Mouse (Mus musculus): ENCODE results near the gene Entpd6. TPM values are rescaled to one million over a fixed set of nuclear protein-coding genes. Genes with fewer than 3 reads are reported as not detected.

The Entpd6 gene
- total and polyA plus RNA-seq, 3 experiments: 6.7 to 25.2 (median 8.4) TPM

GRCm38 (mm10) chr2:150798084-150798483 is 49.2 kb downstream of the Entpd6 start:
- DNase-seq (ENCODE audit: low spot score) (no peak), ATAC-seq (ENCODE audit: extremely low read depth, insufficient number of reproducible peaks, low FRiP score, poor library complexity, severe bottlenecking) (no peak)
- H3K4me1 ChIP-seq (ENCODE audit: insufficient read depth, low read depth, low read length): no peaks in the 10 kb centered on the region
- no peaks in the 10 kb centered on the region for H3K9me3 ChIP-seq (replicated peaks)
- TF ChIP-seq POLR2AphosphoS5 (IDR thresholded peaks at IDR 0.05; ENCODE audit: insufficient replicate concordance, low read depth, low read length): no peak
- TF ChIP-seq GATA2 (IDR thresholded peaks at IDR 0.05; ENCODE audit: borderline replicate concordance, low read depth, low read length): no peak
- no peak for TF ChIP-seq TAL1 (conservative IDR thresholded peaks at IDR 0.05; ENCODE audit: low read depth, low read length)
- no peak for TF ChIP-seq GATA1 (IDR thresholded peaks at IDR 0.05; ENCODE audit: borderline replicate concordance, low read length)
- TF ChIP-seq CTCF (IDR thresholded peaks at IDR 0.05; ENCODE audit: low read depth, low read length): no peak
- H3K27me3 ChIP-seq (ENCODE audit: insufficient read depth, low read length): no peaks in the 10 kb centered on the region
- H3K36me3 ChIP-seq (replicated peaks): peaks cover 17% of the 10 kb centered on the region
- no peak overlapping the region for H3K4me3 ChIP-seq (ENCODE audit: low read depth, low read length)

- peaks cover 17% of the 10 kb centered on the region for H3K36me3 ChIP-seq (replicated peaks)
- H3K27me3 ChIP-seq (ENCODE audit: insufficient read depth, low read length): no peaks in the 10 kb centered on the region
- no peaks in the 10 kb centered on the region for H3K9me3 ChIP-seq (replicated peaks)
- no peak overlapping the region for H3K4me3 ChIP-seq (ENCODE audit: low read depth, low read length)
- DNase-seq (ENCODE audit: low spot score) (no peak), ATAC-seq (ENCODE audit: extremely low read depth, insufficient number of reproducible peaks, low FRiP score, poor library complexity, severe bottlenecking) (no peak)
- TF ChIP-seq GATA1 (IDR thresholded peaks at IDR 0.05; ENCODE audit: borderline replicate concordance, low read length) (no peak), GATA2 (IDR thresholded peaks at IDR 0.05; ENCODE audit: borderline replicate concordance, low read depth, low read length) (no peak), POLR2AphosphoS5 (IDR thresholded peaks at IDR 0.05; ENCODE audit: insufficient replicate concordance, low read depth, low read length) (no peak), CTCF (IDR thresholded peaks at IDR 0.05; ENCODE audit: low read depth, low read length) (no peak), TAL1 (conservative IDR thresholded peaks at IDR 0.05; ENCODE audit: low read depth, low read length) (no peak)
- H3K4me1 ChIP-seq (ENCODE audit: insufficient read depth, low read depth, low read length): no peaks in the 10 kb centered on the region
Observed at GRCm38 (mm10) chr2:150800616-150801015, 51.8 kb downstream of the Entpd6 start.

- Histone ChIP-seq H3K9me3 (replicated peaks) (no peaks in the 10 kb centered on the region), H3K4me1 (ENCODE audit: insufficient read depth, low read depth, low read length) (no peaks in the 10 kb centered on the region), H3K4me3 (ENCODE audit: low read depth, low read length) (no peak overlapping the region), H3K36me3 (replicated peaks) (peaks cover 26% of the 10 kb centered on the region), H3K27me3 (ENCODE audit: insufficient read depth, low read length) (no peaks in the 10 kb centered on the region)
- DNase-seq (ENCODE audit: low spot score) (no peak), ATAC-seq (ENCODE audit: extremely low read depth, insufficient number of reproducible peaks, low FRiP score, poor library complexity, severe bottlenecking) (peak; percentile 45; the same call in 1 of the 2 replicates)
- no peak for TF ChIP-seq GATA1 (IDR thresholded peaks at IDR 0.05; ENCODE audit: borderline replicate concordance, low read length)
- no peak for TF ChIP-seq TAL1 (conservative IDR thresholded peaks at IDR 0.05; ENCODE audit: low read depth, low read length)
- no peak for TF ChIP-seq CTCF (IDR thresholded peaks at IDR 0.05; ENCODE audit: low read depth, low read length)
- no peak for TF ChIP-seq POLR2AphosphoS5 (IDR thresholded peaks at IDR 0.05; ENCODE audit: insufficient replicate concordance, low read depth, low read length)
Observed at GRCm38 (mm10) chr2:150803035-150803434, 54.2 kb downstream of the Entpd6 start.

DNA sequence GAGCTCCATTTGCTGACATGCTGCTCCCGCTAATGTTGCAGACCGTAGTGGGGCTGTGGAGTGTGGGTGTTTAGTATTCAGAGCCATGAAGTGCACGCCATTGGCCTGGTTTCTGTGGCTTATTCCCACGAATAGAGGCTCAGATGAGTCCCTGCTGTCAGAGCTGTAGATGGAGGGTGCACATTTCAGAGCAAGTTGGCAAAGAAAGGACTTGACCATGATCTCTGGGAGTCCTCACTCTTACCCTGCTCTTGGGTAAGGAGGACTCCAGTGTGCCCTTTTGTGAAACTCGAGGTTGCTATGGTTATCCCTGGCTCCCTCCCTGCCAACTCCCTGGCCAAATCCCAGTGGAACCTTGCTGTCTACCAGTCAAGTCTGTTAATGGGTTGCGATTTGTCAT is 59.5 kb downstream of the Entpd6 start:
- peaks cover 56% of the 10 kb centered on the region for H3K36me3 ChIP-seq (replicated peaks)
- DNase-seq (ENCODE audit: low spot score) (no peak), ATAC-seq (ENCODE audit: extremely low read depth, insufficient number of reproducible peaks, low FRiP score, poor library complexity, severe bottlenecking) (no peak)
- no peaks in the 10 kb centered on the region; the same call in 1 of the 2 replicates for H3K4me1 ChIP-seq (ENCODE audit: insufficient read depth, low read depth, low read length)
- H3K4me3 ChIP-seq (ENCODE audit: low read depth, low read length): no peak overlapping the region
- H3K9me3 ChIP-seq (replicated peaks): no peaks in the 10 kb centered on the region
- H3K27me3 ChIP-seq (ENCODE audit: insufficient read depth, low read length): no peaks in the 10 kb centered on the region
- TF ChIP-seq TAL1 (conservative IDR thresholded peaks at IDR 0.05; ENCODE audit: low read depth, low read length) (no peak), GATA1 (IDR thresholded peaks at IDR 0.05; ENCODE audit: borderline replicate concordance, low read length) (no peak), GATA2 (IDR thresholded peaks at IDR 0.05; ENCODE audit: borderline replicate concordance, low read depth, low read length) (no peak), CTCF (IDR thresholded peaks at IDR 0.05; ENCODE audit: low read depth, low read length) (no peak), POLR2AphosphoS5 (IDR thresholded peaks at IDR 0.05; ENCODE audit: insufficient replicate concordance, low read depth, low read length) (no peak)

DNA sequence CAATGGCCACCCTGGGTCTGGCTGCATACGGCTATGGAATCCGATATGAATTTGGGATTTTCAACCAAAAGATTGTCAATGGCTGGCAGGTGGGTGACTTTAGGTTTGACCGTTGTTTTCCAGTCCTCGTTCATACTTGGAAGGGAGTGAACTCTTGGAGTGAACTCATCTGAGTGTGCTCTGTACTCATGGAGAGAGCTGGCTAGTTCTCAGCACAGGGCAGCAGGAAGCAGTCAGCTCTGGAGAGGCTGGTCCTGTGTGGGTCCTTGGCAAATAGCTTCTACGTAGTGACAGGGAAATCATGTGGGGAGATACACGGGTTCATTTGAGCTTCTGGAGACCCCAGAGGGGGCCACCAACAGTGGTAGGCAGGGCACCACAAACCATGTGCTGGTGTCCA is 60.0 kb downstream of the Entpd6 start:
- DNase-seq (ENCODE audit: low spot score) (no peak), ATAC-seq (ENCODE audit: extremely low read depth, insufficient number of reproducible peaks, low FRiP score, poor library complexity, severe bottlenecking) (no peak)
- no peak overlapping the region for H3K4me3 ChIP-seq (ENCODE audit: low read depth, low read length)
- H3K9me3 ChIP-seq (replicated peaks): no peaks in the 10 kb centered on the region
- peaks cover 61% of the 10 kb centered on the region for H3K36me3 ChIP-seq (replicated peaks)
- no peaks in the 10 kb centered on the region; the same call in 1 of the 2 replicates for H3K4me1 ChIP-seq (ENCODE audit: insufficient read depth, low read depth, low read length)
- no peak for TF ChIP-seq GATA1 (IDR thresholded peaks at IDR 0.05; ENCODE audit: borderline replicate concordance, low read length)
- no peak for TF ChIP-seq POLR2AphosphoS5 (IDR thresholded peaks at IDR 0.05; ENCODE audit: insufficient replicate concordance, low read depth, low read length)
- no peak for TF ChIP-seq TAL1 (conservative IDR thresholded peaks at IDR 0.05; ENCODE audit: low read depth, low read length)
- no peak for TF ChIP-seq CTCF (IDR thresholded peaks at IDR 0.05; ENCODE audit: low read depth, low read length)
- no peak for TF ChIP-seq GATA2 (IDR thresholded peaks at IDR 0.05; ENCODE audit: borderline replicate concordance, low read depth, low read length)
- H3K27me3 ChIP-seq (ENCODE audit: insufficient read depth, low read length): no peaks in the 10 kb centered on the region

DNA sequence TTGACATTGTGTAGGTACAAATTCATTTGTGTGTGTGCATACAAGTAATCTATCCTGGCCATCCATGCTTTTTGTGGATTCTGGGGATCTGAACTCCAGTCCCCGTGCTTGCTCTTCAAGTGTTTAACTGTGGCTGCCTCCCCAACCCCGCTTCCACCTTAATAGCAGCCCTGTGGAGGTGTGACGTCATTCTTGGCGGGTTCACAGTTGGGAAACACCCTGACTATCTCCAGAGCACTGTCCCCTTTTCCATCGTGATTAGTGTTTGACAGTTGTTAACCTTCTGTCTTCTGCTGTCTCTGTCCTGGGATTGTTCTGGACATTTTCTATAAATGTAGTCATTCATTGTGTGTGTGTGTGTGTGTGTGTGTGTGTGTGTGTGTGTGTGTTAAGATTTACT is 61.8 kb downstream of the Entpd6 start:
- Histone ChIP-seq H3K36me3 (replicated peaks) (peaks cover 72% of the 10 kb centered on the region), H3K9me3 (replicated peaks) (no peaks in the 10 kb centered on the region), H3K27me3 (ENCODE audit: insufficient read depth, low read length) (no peaks in the 10 kb centered on the region), H3K4me3 (ENCODE audit: low read depth, low read length) (no peak overlapping the region), H3K4me1 (ENCODE audit: insufficient read depth, low read depth, low read length) (no peaks in the 10 kb centered on the region; the same call in 1 of the 2 replicates)
- no peak for ATAC-seq (ENCODE audit: extremely low read depth, insufficient number of reproducible peaks, low FRiP score, poor library complexity, severe bottlenecking)
- TF ChIP-seq GATA2 (IDR thresholded peaks at IDR 0.05; ENCODE audit: borderline replicate concordance, low read depth, low read length) (no peak), TAL1 (conservative IDR thresholded peaks at IDR 0.05; ENCODE audit: low read depth, low read length) (no peak), CTCF (IDR thresholded peaks at IDR 0.05; ENCODE audit: low read depth, low read length) (no peak), GATA1 (IDR thresholded peaks at IDR 0.05; ENCODE audit: borderline replicate concordance, low read length) (no peak), POLR2AphosphoS5 (IDR thresholded peaks at IDR 0.05; ENCODE audit: insufficient replicate concordance, low read depth, low read length) (no peak)
- no peak for DNase-seq (ENCODE audit: low spot score)

All from G1E (cell line).